Mouse (Mus musculus) spleen, adult 2 months (tissue): ENCODE measurements around the gene Cdhr3. TPM values are rescaled to one million over a fixed set of nuclear protein-coding genes. Genes with fewer than 3 reads are reported as not detected.
"Not testable (repeated sequence)": the region's sequence is repeated elsewhere in the genome, so short reads cannot be mapped to it uniquely, and the experiment has no call there.

Source experiments
- DNase-seq, 2 experiments: peaks; one replicate each; pipeline versions ENCODE4 v3.0.0 to v3.0.0-alpha.2; 2012 to 2021; ENCODE audit warnings: low spot score in 2 of 2, low read depth in 1 of 2
- H3K27ac ChIP-seq: fragments of 200-500 bp; 2 replicates; pipeline ENCODE4 v1.5.1; 2012; ENCODE audit warnings: low read length, inconsistent platforms; ENCODE audit not compliant: insufficient read depth
- H3K27me3 ChIP-seq: fragments of 200-500 bp; 2 replicates; pipeline ENCODE4 v1.6.1; 2012; ENCODE audit warnings: mild to moderate bottlenecking, moderate library complexity, low read length, inconsistent platforms; ENCODE audit not compliant: control insufficient read depth, insufficient read depth
- H3K36me3 ChIP-seq: fragments of 200-500 bp; 2 replicates; pipeline ENCODE4 v1.6.1; 2012; ENCODE audit warnings: mild to moderate bottlenecking, low read length, inconsistent platforms; ENCODE audit not compliant: control insufficient read depth, insufficient read depth
- H3K4me1 ChIP-seq: fragments of 200-500 bp; 2 replicates; pipeline ENCODE4 v1.6.1; 2011; ENCODE audit warnings: inconsistent platforms; ENCODE audit not compliant: control insufficient read depth, insufficient read depth, insufficient read length
- H3K4me3 ChIP-seq: fragments of 200-500 bp; 2 replicates; pipeline ENCODE4 v1.5.1; 2011; ENCODE audit warnings: mild to moderate bottlenecking, inconsistent platforms; ENCODE audit not compliant: insufficient read depth, insufficient read length; ENCODE audit errors: extremely low read depth
- CTCF ChIP-seq: fragments of 200-500 bp; IDR thresholded peaks from 2 replicates; pipeline ENCODE4 v1.5.1; 2011; ENCODE audit warnings: mild to moderate bottlenecking, inconsistent platforms; ENCODE audit not compliant: insufficient read depth, insufficient read length, insufficient replicate concordance; ENCODE audit errors: extremely low read depth
- POLR2A ChIP-seq: fragments of 200-500 bp; IDR thresholded peaks from 2 replicates; pipeline ENCODE4 v1.6.1; 2011; ENCODE audit warnings: low read depth, low read length, inconsistent platforms
- WGBS: fragments of 180-500 bp; shearing (Covaris S2); methylation state at CpG from one replicate; pipeline ENCODE4 v1.1.7; 2018; 5-methylcytosine and 5-hydroxymethylcytosine counted together
- polyA plus RNA-seq: library from polyadenylated mRNA; depleted of rRNA; stranded (reverse); fragments of >200 nt; gene quantifications from 2 replicates; pipeline ENCODE4 v1.2.3, GENCODE M21; 2012

The Cdhr3 gene
- polyA plus RNA-seq, 1 experiment: 0.28 TPM

GRCm38 (mm10) chr12:33009206-33009966 lies 83.3 kb downstream of the Cdhr3 start:
- WGBS: 86% methylated on average over 6 of the region's 6 CpGs
- Histone ChIP-seq H3K27me3 (no peaks in the 10 kb centered on the region), H3K4me1 (peaks cover 12% of the 10 kb centered on the region; the same call in 1 of the 2 replicates), H3K27ac (no peak overlapping the region), H3K4me3 (no peak overlapping the region), H3K36me3 (no peaks in the 10 kb centered on the region)
- no peak for DNase-seq
- TF ChIP-seq POLR2A (no peak), CTCF (no peak)

- no peaks in the 10 kb centered on the region for H3K27me3 ChIP-seq
- no peak overlapping the region for H3K4me3 ChIP-seq
- DNase-seq: no peak
- WGBS: 65% methylated on average over 7 of the region's 7 CpGs
- H3K4me1 ChIP-seq: peaks cover 12% of the 10 kb centered on the region; the same call in 1 of the 2 replicates
- no peaks in the 10 kb centered on the region for H3K36me3 ChIP-seq
- TF ChIP-seq POLR2A (no peak), CTCF (no peak)
- no peak overlapping the region for H3K27ac ChIP-seq
Measured at GRCm38 (mm10) chr12:33008305-33009110, 84.2 kb downstream of the Cdhr3 start.

DNA sequence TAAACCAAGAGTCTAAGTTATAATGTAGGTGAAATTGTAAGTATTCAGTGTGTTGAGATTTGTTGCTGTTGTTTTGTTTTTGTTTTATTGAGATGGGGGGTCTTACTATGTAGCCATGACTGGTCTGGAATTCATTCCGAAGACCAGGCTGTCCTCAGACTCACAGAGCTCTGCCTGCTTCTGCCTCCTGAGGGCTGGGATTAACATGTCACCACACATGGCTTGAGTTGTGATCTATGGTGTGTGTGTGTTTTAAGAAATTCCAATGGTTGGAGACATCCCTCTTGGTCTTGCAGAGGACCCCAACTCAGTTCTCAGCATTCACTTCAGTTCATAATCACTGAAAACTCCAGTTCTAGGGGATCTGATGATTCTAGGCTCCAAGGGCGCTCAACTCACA lies 85.5 kb downstream of the Cdhr3 start:
- H3K4me3 ChIP-seq: no peak overlapping the region
- peaks cover 12% of the 10 kb centered on the region; the same call in 1 of the 2 replicates for H3K4me1 ChIP-seq
- no peaks in the 10 kb centered on the region for H3K36me3 ChIP-seq
- 91% methylated on average over 2 of the region's 2 CpGs for WGBS
- no peak for DNase-seq
- TF ChIP-seq CTCF (no peak), POLR2A (no peak)
- no peaks in the 10 kb centered on the region for H3K27me3 ChIP-seq
- no peak overlapping the region for H3K27ac ChIP-seq

DNA sequence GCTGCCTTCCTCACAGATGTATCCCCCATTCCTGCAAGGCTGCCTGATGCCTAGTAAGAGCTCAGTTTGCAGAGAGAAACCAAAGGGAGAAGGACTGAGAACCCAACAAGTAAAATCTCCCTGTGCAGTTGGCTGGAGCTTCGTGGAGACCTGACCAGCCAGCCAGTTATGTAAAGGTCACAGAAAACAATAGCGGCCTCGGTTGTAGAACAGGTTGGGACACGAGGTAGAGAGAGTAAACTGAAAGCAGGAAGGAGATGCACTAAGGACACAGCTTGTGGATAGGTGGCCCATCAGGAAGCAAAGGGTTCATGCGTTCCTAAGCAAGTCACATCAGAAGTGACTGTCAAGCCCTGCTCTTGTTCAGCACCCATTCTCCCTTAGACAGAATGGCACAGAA lies 86.8 kb downstream of the Cdhr3 start:
- WGBS: 88% methylated on average over 5 of the region's 5 CpGs

GRCm38 (mm10) chr12:33003339-33003965 lies 89.2 kb downstream of the Cdhr3 start:
- H3K27ac ChIP-seq: no peak overlapping the region
- H3K4me1 ChIP-seq: peaks cover 15% of the 10 kb centered on the region; the same call in 1 of the 2 replicates
- no peak for DNase-seq
- H3K27me3 ChIP-seq: no peaks in the 10 kb centered on the region
- WGBS: 86% methylated on average over 8 of the region's 8 CpGs
- H3K4me3 ChIP-seq: no peak overlapping the region
- no peak for TF ChIP-seq POLR2A
- TF ChIP-seq CTCF: no peak
- H3K36me3 ChIP-seq: no peaks in the 10 kb centered on the region

More for the DNA sequence above, 86.8 kb downstream of the Cdhr3 start:
- no peak for DNase-seq
- no peak for TF ChIP-seq POLR2A
- Histone ChIP-seq H3K36me3 (no peaks in the 10 kb centered on the region), H3K4me1 (peaks cover 12% of the 10 kb centered on the region; the same call in 1 of the 2 replicates), H3K4me3 (no peak overlapping the region), H3K27ac (no peak overlapping the region), H3K27me3 (no peaks in the 10 kb centered on the region)

- WGBS: 74% methylated on average over 4 of the region's 4 CpGs
- Histone ChIP-seq H3K27me3 (no peaks in the 10 kb centered on the region), H3K4me3 (no peak overlapping the region), H3K4me1 (peaks cover 19% of the 10 kb centered on the region), H3K27ac (no peak overlapping the region), H3K36me3 (no peaks in the 10 kb centered on the region)
- no peak for DNase-seq
- TF ChIP-seq POLR2A (no peak), CTCF (no peak)
Measured at GRCm38 (mm10) chr12:33000402-33000801, 92.3 kb downstream of the Cdhr3 start.

- H3K4me1 ChIP-seq: peaks cover 26% of the 10 kb centered on the region
- not testable (repeated sequence) for DNase-seq, H3K4me3 ChIP-seq, H3K27me3 ChIP-seq, H3K36me3 ChIP-seq
- 32% methylated on average over 3 of the region's 3 CpGs for WGBS
- H3K27ac ChIP-seq: peak overlapping the region; percentile 66; the same call in 1 of the 2 replicates
Measured at GRCm38 (mm10) chr12:32999778-33000177, 92.9 kb downstream of the Cdhr3 start.
